Mouse (Mus musculus) small intestine, adult 2 months (tissue): Measurements from ENCODE around the gene Phyhipl.

ENCODE experiments used
- CTCF ChIP-seq: fragments of 200-500 bp; IDR thresholded peaks from 2 replicates; pipeline ENCODE4 v1.5.1; 2012; ENCODE audit warnings: low read depth, mild to moderate bottlenecking, control low read depth, inconsistent platforms, low read length, moderate library complexity, mixed read lengths; ENCODE audit not compliant: insufficient replicate concordance, insufficient read length; ENCODE audit errors: extremely low read depth
- POLR2A ChIP-seq: fragments of 200-500 bp; IDR thresholded peaks from 2 replicates; pipeline ENCODE4 v1.6.1; 2012; ENCODE audit warnings: low read depth, mild to moderate bottlenecking, control low read depth, inconsistent platforms, low read length, moderate library complexity

GRCm38 (mm10) chr10:70688881-70689280 lies 33.1 kb upstream of the Phyhipl start:
- no peak for TF ChIP-seq POLR2A
- no peak for TF ChIP-seq CTCF
